Mouse (Mus musculus) thymus, adult 2 months (tissue): Measurements from ENCODE around the gene Slc9a9.

Experiments
- CTCF ChIP-seq: fragments of 200-500 bp; IDR thresholded peaks from 2 replicates; pipeline ENCODE4 v1.5.1; 2012; ENCODE audit warnings: mild to moderate bottlenecking, control low read depth, low read length, moderate library complexity, borderline replicate concordance; ENCODE audit not compliant: control insufficient read depth, poor library complexity, insufficient read depth; ENCODE audit errors: extremely low read depth
- POLR2A ChIP-seq: fragments of 200-500 bp; IDR thresholded peaks from 2 replicates; pipeline ENCODE4 v1.6.1; 2012; ENCODE audit warnings: mild to moderate bottlenecking, low read length, control low read depth, moderate library complexity; ENCODE audit not compliant: control insufficient read depth, poor library complexity, insufficient read depth; ENCODE audit errors: extremely low read depth

- TF ChIP-seq CTCF, result no peak
- TF ChIP-seq POLR2A, result no peak
Observed at GRCm38 (mm10) chr9:94626737-94627136, 43.0 kb upstream of the Slc9a9 start.
